Mouse (Mus musculus) spleen, embryonic (tissue): ENCODE measurements at regions not wholly inside any gene's neighbourhood (a gene's known extent, or its start where the extent isn't known, plus 50 kb on each side); places are given as distances from the start of the nearest gene placed in this dataset.

Experiments
- CTCF ChIA-PET: fragments of 350-600 bp; sonication (Branson Sonifier 250); formaldehyde crosslinking; loops from one replicate; lab custom pipeline; 2022; lab: Charles Lee

DNA sequence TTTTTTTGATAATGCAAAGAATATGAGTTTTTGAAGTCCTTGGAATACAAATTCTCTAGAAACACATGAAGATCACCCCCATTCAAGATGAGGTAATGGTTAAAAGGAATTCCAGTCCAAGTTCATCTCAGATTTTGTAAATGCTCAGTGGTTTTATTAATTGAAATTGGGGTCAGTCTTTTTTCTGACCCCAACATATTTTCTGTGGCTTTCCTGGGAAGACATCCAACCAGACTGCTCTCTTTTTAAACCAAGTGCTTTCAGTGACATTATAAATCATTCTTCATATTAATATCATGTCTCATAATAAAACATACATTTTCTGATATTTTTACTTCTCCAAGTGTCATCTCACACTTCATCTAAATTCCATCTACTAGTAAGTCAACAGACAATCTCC lies 725.0 kb upstream of the Kirrel3 start:
- CTCF ChIA-PET, result no interaction called here

DNA sequence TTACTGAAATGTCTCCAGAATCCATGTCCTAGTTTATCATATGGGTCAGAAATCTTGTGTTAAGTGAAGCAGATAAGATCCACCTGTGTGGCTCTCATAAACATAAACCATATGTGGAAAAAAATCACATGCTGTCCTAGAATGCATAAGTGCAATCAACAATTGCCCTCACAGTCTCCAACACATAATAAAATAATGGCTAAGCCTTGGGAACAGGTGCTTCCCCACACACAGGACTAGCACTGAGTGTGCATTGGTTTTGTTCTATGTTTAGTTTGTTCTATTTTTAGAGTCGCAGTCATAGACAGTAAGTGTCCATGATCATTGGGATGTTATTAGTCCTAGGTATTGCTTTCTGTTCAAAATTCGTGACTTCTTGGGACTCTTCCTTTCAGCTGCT lies 719.5 kb upstream of the Kirrel3 start:
- CTCF ChIA-PET, result no interaction called here

DNA sequence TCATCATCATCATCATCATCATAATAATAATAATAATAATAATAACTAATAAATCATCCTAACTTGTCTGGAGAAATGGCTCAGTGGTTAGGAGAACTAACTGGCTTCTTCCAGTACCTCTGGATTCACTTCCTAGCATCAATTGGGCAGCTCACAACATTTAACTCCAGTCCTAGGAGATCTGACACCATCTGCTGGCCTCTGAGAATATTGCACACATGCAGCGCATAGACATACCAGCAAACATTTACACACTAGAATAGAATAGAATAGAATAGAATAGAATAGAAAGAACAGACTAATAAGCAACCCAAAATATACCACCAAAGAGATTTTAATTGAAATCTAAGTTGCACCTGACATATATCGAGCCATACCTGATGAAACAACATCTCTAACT lies 715.9 kb upstream of the Kirrel3 start:
- CTCF ChIA-PET, result no interaction called here

DNA sequence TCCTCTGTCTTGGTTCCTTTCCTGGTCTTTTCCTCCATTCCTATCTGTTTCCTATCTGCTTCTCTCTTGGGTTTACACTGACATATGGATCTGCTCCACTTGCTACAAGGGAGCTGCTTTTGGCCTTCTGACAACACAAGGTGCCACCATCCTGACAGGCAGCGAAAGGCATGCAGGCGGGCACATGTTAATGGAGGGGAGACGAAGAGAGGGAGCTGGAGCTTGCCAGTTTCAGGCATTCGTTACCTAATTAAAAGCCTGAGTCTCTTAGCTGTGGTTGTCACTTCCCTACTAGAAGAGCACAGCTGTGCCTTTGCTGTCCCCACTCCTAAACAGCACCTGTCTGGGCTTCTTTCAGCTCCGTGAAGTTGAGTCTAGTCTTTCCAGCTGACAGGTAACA lies 711.5 kb upstream of the Kirrel3 start:
- CTCF ChIA-PET, result no interaction called here

DNA sequence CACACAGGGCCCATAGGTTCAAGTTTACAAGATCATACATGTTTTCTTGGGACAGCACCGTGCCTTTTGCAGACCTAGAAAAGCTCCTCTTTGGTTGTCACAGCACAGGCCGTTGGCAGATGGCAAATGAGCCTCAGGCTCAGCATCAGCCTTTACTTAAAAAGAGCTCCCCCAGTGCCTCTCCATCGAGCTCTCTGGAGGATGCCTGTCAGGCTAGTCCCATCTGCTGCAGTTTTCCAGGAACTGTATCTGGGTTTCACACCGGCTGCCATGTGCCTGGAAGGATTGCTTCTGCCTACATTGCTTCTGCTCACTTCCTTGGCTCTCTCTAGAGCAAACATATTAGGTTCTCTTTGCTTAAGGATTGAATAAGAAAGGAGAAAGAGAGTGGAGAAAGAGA lies 695.1 kb upstream of the Kirrel3 start:
- CTCF ChIA-PET, result no interaction called here

DNA sequence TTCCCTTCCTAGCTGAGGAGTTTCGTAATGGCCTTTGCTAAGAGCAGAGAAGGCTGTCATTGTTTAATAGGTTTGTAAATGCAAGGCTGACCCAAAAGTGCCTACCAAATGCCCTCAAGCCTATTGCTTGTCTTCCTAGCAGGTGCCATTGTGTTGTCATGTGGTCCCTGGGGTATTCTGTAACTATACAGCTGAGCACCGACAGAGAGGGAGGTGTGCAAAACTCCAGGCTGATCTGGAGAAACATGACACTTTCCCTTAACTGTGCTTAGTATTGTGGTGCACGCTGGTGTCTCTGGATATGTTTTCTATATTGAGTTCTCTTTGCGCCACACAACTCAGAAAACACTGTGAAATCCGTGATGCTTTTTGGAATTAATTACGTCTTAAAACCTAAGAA lies 685.4 kb upstream of the Kirrel3 start:
- CTCF ChIA-PET, result no interaction called here

DNA sequence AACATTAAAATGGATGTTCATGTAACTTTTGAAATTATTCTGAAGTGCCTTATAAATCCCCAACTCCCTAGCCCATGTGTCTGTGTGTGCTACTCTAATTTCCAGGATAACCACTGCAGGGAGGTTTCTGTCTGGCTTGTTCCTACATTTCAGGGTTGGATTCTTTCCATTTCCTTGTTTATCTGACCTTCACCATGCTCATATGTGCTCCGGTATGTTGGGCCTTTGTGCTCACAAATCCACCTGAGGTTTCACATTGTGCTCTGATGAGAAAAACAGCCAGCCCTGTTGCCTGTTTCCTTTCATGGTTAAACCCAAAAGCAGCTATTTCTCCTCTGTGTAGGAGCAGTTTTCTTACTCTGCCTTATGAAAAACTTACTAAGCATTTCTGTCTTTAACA lies 684.9 kb upstream of the Kirrel3 start:
- CTCF ChIA-PET, result interaction anchor here (0.7 kb wide), 1 partner anchor 20 kb away, joined by 6 read pairs; no protein-coding TSS in a partner anchor

DNA sequence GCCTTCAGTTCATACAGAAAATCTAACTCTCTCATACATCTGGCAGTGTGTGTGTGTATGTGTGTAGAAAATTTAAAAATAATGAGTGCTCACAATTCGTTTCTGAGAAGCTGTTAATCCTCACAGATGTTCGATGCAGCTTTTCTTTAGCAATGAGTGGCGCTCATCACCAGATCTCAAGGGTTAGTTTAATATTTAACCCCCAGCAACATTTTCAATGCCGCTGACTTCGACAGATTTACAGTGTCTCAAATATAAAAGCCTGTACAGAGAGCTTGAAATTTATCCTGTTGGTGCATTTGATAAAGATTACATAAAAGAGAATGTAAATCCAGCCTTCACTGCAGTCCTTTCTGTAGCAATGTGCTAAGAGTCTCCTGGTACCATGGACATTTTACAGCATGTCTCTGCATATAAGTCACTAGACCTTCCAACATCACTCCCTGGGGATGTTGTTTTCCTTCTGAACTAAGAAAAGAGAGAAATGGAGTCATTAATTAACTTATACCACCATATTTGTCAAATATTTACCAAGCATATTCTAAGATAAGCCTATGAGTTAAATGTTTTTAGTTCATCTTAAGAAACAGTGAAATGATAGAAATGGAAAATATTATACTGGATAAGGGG lies 670.8 kb upstream of the Kirrel3 start:
- CTCF ChIA-PET, result no interaction called here

DNA sequence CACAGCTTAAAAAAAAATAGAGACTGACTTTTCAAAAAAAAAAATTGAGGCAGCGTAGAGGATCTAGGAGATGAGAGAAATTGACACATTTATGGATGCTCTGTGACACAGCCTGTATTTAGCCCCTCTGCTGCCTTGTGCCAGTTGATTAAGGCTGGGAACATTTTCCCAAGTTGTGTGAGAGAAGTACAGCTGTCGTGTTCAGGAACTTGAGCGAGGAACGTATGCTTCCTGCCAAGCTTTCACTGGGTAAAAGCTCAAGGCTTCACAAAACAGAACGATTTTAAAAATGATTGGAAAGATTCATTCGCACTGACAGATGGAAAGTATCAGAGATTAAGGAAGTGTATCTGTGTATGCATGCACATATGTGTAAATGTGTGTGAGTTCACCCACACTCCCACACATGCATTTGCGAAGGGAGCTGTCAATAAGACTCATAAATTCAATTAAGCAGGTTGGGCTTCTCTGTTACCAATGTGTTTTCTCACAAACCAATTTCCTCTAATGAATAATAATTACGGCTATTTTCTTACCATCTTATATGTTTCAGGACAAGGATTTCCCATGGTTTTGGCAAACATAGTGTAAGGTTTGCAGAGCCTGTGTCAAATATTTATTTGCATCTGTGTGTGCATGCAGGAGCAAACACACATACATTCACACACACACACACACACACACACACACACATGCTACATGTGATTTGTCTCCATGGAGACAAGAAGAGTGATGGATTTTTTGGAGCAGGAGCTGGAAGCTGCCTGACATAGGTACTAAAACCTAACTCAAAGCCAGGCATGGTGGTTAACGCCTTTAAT lies 662.9 kb upstream of the Kirrel3 start:
- CTCF ChIA-PET, result no interaction called here

DNA sequence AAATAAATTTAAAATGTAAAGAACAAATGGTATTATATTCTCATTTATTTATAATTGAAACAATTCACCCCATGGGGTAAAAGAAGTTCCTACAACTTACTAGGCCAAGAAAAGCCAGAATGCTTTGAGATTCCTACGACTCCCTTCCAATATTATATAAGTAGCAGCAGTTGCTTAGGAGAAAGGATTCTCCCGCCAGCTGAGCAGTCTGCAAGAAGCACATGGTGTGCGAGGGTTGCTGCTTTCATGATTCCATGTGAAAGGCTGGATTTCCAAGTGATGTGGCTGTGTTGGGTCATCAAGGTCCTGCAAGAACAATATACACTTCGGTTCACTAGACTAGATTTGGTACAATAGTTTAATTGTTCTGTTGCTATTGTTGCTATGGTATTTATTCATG lies 659.6 kb upstream of the Kirrel3 start:
- CTCF ChIA-PET, result no interaction called here

DNA sequence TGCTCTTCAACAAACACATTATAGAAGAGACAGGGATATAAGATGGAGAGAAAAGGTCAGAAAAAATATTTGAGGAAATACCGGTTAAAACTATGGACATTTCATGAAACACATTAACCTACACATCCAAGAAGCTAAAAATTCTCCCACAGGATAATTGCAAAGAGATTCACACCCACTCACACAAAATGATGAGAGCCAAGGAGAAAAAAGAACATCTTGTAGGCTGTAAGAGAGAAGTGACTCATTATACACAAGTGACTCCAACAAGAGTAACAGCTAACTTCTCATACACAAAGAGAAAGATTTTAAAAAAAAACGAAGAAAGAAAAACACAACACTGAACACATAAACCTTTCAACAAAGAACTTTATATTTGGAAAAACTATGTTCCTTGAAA lies 658.3 kb upstream of the Kirrel3 start:
- CTCF ChIA-PET, result no interaction called here

DNA sequence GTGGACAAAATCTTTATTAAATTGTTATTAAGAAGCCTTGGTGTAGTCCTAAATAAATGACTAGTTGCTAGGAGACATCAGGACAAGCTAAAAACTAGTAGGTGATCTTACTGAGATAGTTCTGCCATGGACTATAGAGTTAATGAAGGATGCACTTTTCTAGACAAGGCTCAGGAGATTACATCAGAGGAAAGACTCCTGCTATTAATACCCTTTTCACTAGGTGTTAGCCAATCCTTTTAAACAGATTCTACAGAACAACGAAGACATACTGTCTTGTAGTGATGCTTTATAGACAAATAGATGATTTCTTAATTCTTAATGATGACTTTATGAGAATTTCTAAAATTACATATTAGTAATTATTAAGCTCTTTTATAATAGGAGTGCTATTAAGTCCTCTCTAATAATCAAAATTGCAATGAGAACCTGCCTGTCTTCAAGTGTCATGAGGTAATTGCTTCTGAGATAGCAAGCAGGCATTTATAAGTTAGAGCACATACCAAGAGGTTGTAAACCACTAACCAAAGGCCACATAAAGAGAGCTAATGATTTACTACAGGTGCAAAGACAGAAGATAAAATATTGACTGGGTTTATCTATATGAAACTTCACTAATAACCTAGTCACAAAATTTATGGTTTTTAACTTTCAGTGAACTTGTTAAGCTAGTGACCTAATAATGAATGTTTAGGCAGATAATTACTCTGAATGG lies 647.9 kb upstream of the Kirrel3 start:
- CTCF ChIA-PET, result no interaction called here

DNA sequence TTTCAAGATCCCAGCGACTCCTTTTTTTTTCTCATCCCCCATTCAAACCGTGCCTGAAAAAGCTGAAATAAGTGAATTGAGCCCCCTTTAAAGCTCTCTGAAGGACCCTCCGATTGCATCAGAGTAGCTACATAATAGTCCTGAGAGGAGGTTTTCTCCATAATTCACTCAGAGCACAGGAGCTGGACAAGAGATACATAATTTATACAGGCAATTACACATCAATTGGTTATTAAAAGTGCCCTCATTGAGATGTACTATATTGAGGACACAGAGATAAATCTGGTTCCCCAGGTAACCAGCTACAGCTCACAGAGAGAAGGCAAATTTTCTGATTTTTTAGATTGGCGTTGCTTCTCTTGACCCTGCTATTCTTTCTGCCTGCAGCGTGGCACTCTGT lies 636.1 kb upstream of the Kirrel3 start:
- CTCF ChIA-PET, result no interaction called here

DNA sequence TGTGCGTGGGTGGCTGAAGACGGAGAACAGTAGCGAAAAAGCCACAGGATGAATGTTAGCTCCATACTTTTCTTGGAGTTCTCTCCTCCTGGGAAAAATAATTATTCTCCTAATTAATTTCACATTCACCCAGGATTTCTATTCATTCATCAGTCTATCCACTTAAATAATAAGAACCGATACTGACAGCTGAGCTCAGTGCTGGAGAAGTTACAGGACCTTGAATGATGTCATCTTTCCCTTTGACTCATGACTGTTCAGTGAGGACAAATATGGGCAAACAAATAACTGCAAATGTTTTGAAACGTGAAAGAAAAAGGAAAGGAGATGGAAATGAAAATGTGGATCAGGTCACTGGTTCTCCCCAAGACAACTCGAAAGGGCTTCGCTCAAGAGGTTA lies 635.7 kb upstream of the Kirrel3 start:
- CTCF ChIA-PET, result no interaction called here

DNA sequence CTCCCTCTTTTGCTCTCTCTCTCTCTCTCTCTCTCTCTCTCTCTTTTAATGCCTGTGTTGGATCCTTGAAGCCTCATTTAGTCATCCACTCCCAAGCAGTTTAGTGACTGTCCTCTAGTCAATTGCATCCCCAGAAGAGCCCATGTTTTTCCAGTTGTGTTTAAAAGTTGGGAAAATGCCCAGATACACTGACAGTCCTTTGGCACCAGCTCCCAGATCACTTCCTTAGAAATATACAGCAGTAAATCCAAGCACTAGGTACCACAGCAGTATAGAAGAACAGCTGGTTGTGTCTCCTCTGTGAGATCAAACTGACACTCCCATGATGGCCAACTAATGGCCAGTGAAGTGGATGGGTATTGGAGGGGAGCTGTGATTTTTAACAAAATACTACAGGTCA lies 634.7 kb upstream of the Kirrel3 start:
- CTCF ChIA-PET, result no interaction called here

DNA sequence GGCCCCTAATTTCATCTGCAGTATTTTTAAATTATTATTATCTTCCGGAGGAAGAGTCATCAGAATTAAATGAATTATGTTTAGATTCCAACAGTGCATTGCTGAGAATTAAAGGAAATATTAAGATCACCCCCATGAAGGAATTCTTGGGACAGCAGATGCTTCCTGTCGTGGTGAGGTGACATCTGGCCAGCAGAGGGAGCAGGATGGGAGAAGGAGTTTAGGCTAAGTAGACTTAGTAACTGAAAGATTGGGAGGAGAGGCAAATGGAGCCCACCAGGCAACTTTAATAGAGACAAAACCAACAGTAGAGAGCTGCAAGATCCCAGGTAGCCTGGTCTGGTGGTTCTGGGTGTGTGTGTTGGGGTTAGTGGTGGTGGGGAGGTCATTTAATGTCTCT lies 629.5 kb upstream of the Kirrel3 start:
- CTCF ChIA-PET, result no interaction called here

DNA sequence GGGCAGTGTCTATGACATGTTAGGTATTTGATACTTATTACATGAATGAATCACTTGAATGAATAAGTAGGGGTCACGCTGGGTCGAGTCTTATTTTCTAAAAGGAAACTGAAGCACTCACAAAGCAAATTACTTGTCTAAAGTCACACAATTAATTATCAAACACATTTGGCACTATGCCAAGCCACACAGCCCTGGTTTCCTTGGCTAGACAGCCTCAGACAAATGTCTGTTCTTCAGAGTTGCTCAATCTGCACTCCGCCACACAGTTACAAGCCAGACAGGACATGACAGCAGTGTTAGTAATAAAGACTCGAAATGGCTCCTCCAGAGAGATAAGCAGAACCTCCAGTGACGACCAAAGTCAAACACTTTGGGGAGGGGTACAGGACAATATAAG lies 627.2 kb upstream of the Kirrel3 start:
- CTCF ChIA-PET, result no interaction called here

DNA sequence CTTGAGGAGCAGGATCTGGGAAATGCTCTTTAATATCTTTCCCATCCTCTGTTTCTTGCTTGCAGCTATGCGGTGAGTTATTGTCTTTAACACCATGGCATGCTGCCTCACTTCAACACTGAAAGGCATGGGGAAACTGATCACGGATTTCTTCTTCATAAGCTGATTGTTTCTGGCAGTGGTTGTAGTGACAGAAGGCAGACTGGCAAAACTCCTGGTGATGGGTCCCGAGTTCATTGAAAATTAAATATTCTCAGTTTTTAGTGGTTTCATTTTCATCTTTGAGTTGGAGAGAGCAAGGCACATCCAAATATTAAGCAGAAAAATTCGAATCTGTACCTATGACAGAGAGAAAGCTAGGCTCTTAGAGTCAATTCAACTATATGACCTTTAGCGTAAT lies 617.0 kb upstream of the Kirrel3 start:
- CTCF ChIA-PET, result no interaction called here

DNA sequence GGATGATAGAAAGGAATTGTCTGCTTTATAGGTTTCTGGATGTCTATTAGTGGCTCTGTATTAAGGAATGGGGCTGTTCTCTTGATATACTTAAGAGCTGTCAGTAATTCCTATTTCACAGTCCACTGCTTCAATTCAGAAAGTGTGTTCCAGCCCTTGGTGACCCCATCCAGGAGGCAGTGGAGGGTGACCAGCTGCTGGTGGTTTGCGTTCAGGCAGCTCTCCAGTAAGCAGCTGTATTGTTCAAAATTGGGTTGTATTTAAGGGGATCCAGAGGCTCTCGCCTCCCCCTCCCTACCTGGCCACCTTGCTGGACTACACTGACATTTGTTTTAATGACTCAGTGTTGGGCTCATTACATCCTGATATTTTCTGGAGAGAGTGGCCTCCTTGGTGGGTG lies 598.4 kb upstream of the Kirrel3 start:
- CTCF ChIA-PET, result interaction anchor here (0.6 kb wide), 1 partner anchor 268 kb away, joined by 6 read pairs; no protein-coding TSS in a partner anchor

DNA sequence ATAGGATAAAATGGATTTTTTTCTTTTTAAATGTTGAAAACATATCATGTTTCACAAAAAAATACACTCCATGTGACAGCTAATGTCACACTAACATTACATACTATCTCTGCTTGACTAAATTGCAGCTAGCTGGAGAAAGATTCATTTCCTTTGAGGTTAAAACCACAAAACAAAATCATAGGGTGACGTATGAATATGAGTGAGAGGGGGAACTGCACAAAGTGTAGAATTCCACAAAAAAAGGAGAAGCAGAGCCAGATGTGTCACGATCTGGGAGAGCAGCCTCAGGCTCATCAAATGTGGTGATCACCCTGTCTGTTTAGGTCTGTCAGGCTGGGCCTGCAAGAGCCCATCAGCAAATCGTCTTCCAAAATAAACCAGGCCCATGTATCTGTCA lies 593.7 kb upstream of the Kirrel3 start:
- CTCF ChIA-PET, result no interaction called here

DNA sequence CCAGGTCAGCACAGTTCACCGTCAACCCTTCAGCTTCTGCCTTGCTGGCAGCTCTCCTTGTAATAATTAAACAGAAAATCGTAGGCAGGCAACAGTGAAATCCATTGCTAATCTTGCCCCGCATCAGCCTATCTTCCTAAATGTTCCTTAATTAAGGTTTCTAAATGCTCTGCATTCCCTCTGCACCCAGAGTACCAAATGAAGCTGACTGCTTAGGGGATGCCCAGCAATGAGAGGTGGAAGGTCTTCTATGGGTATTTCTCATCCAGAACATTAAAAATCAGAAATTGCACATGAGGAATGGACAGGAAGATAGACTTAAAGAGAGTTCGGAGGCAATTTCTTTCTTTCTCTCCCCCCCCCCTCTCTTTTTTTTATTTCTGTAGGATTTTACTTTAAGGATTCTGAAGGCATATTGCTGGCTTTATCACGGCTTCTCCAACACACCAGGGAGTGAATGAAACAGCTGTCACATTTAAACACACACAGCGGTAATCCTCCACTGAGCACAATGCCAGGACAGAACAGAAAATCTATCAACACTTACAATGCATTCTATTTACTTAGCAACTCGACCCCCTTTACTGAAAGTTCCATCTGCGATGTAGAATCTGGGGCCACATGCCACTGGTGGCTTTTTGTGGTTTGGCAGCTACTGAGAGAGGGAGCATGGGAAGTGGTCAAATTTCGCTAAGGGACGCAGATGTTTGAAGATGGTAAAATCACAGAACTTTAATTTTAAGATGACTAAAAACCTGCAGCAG lies 584.2 kb upstream of the Kirrel3 start:
- CTCF ChIA-PET, result no interaction called here

DNA sequence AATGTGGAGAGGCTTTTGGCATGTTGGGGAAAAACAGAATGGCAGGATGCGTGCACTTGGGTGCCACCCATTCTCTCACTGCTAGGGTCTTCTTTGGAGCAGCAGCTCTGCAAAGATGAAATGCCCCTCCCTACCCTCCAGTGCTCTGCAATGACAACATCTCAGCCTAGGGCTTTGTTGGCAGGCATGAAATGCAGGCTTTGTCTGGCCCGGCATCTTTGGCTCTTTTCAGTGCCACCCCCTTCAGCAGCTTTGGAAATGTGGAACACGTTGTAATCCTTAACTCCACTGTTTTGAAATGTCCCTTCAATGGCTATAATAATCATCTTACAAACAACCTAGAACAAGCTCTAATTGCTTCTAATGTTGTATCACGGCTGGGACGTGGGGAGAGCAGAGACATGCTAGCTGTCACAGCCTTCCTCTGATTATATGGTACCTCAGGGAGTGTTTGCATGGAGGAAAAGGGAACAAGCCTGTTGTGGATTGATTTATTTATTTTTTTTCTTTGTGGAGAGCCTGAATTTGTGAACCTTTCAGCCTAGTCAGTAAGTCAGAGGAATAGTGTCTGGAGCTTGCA lies 581.6 kb upstream of the Kirrel3 start:
- CTCF ChIA-PET, result interaction anchor here (0.6 kb wide), 1 partner anchor 104 kb away, joined by 5 read pairs; no protein-coding TSS in a partner anchor
